8 mouse cellular contexts compared by ENCODE assay signal in the genomic region with DNA sequence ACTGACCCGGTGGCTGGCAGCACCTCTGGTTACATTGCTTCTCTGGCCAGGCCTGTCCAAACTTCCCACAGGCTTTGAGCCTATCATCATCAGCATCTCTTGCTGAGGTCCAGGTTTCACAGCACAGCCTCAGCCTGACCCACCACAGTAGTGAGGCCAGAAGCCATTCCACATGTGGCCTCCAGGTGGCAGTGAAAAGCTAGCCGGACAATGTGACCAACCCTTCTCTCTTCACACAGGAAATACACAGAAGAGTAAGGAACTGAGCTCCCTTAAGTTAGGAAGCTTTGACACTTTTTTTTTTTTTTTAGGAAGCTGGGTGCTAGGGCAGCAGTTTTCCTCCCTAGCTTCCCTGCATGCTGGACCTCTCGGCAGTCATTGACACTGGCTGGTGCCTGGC. TPM values are rescaled to one million over a fixed set of nuclear protein-coding genes. Genes with fewer than 3 reads are reported as not detected.
DNase-seq lines count a peak whose midpoint lies in the region; ATAC-seq and TF ChIP-seq lines count a peak whose summit lies in the region.
"Had no signal": no experiment of that assay in that cellular context is flagged by ENCODE, and none has a peak within 500 bp of the region (broad histone marks: within the 10 kb centered on the region; RNA-seq: fewer than 3 reads in every experiment).

No protein-coding gene starts in this region.

- no peak overlapping the region for H3K27ac ChIP-seq in kidney, adult 2 months (ENCODE audit: insufficient read depth, low read depth, low read length)
- H3K27ac ChIP-seq: lung, embryonic 15.5 days had no signal

- WGBS in kidney, adult 2 months: 26% methylated on average over 3 of the region's 3 CpGs

- H3K36me3 ChIP-seq in kidney, adult 2 months (ENCODE audit: control insufficient read depth, insufficient read depth, low read length): no peaks in the 10 kb centered on the region
- H3K36me3 ChIP-seq: lung, embryonic 15.5 days had no signal

- no peaks in the 10 kb centered on the region for H3K4me1 ChIP-seq in kidney, adult 2 months (ENCODE audit: control insufficient read depth, insufficient read depth, low read length)
- H3K4me1 ChIP-seq: lung, embryonic 15.5 days had no signal

- TF ChIP-seq CTCF in kidney, adult 2 months (conservative IDR thresholded peaks at IDR 0.05; ENCODE audit: insufficient read depth, insufficient read length, low read depth, low read length): peak; percentile 83

- no peak overlapping the region for H3K4me3 ChIP-seq in kidney, adult 2 months (ENCODE audit: insufficient read depth, low read depth, low read length)
- H3K4me3 ChIP-seq: lung, embryonic 15.5 days had no signal

- no peaks in the 10 kb centered on the region for H3K27me3 ChIP-seq in kidney, adult 2 months (replicated peaks; ENCODE audit: control insufficient read depth, insufficient read depth, low read length)

- ATAC-seq in megakaryocyte-erythroid progenitor cell, adult 5-6 weeks (replicated peaks; ENCODE audit: low FRiP score, low TSS enrichment, poor library complexity, severe bottlenecking): peak; percentile 87

- no peak for TF ChIP-seq POLR2A in kidney, adult 2 months (IDR thresholded peaks at IDR 0.05; ENCODE audit: low read depth, low read length)

- DNase-seq in left cerebral cortex, adult 18-20 months (ENCODE audit: low spot score in 2 of 2): peak; percentile 39 to 62
- DNase-seq in left cerebral cortex, adult 8-10 months (ENCODE audit: low spot score in 2 of 2): no peak
- peak; percentile 87 for DNase-seq in ZHBTc4 (ENCODE audit: low read depth, low spot score)
- DNase-seq in embryo, embryonic 10.5 days (ENCODE audit: low spot score): peak; percentile 73
- DNase-seq in kidney, adult 2 months: peak; percentile 41
- DNase-seq in thymus, postnatal 36 days: peak; percentile 14

RNA-seq across cellular contexts. Expression of a gene that starts 7.7 kb away (rescaled TPM):
- 1 to 10 TPM; 5.5 to 6.2 TPM for total RNA-seq in left cerebral cortex, adult 18-20 months (2021)
- total RNA-seq in left cerebral cortex, adult 8-10 months (2022): 10 to 100 TPM; 12.9 to 15.2 (median 13.9) TPM
- polyA plus RNA-seq in kidney, adult 2 months (2012; rRNA removed): 0.06 TPM in 1 of 2 replicates, not detected in the other
- not detected in 2 replicates for total RNA-seq in megakaryocyte-erythroid progenitor cell, adult 5-6 weeks (2014; fragmentation: Nextera tagmentation)
- not detected in 2 replicates for total RNA-seq in megakaryocyte-erythroid progenitor cell, adult 5-6 weeks (2017)

Comparison
In these comparisons a context has a peak if more than half of its experiments do, and no peak if none do; other contexts are left out.
1. DNase-seq: peak in left cerebral cortex, adult 18-20 months (2 of 2), ZHBTc4 (single experiment), embryo, embryonic 10.5 days (single experiment), kidney, adult 2 months (single experiment) and thymus, postnatal 36 days (2 of 2); none in left cerebral cortex, adult 8-10 months (0 of 2).
2. RNA of a gene that starts 7.7 kb away (total RNA-seq): 12.9 to 15.2 TPM in left cerebral cortex, adult 8-10 months and 5.5 to 6.2 TPM in left cerebral cortex, adult 18-20 months; not detected in megakaryocyte-erythroid progenitor cell, adult 5-6 weeks; every median in the first group is over 4 times any median in the second.